Mouse (Mus musculus) leukemia stem cell, adult 10-12 weeks (primary cell): ENCODE results near the gene Olfr640. TPM values are rescaled to one million over a fixed set of nuclear protein-coding genes. Genes with fewer than 3 reads are reported as not detected.

ENCODE experiments used
- polyA plus RNA-seq: library from polyadenylated mRNA; stranded (reverse); fragments of >175 nt; gene quantifications from 2 replicates; pipeline ENCODE4 v1.2.3, GENCODE M21; 2012; ENCODE audit warnings: low replicate concordance

Gene Olfr640
- polyA plus RNA-seq = 0.08 TPM in 1 of 2 replicates, not detected in the other

DNA sequence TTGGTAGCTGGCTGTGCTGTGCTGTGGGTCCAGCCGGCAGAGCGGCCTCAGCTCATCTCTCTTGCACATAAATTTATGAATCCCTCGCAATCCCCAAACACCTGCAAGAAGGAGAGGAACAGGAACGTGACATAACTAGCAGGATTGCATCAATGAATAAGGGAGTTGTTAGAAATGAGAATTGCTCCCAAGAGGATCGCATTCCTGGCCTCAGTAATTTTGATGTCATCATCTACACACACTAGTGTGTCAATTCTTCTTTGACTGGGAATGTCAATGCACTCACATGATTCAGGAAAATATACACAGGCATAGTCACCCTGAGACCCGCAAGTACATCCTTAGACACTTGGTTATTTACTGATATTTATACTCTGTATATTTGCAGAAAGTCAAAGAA lies at the start of gene Olfr640:
Olfr640 (minus strand) TSS at position 101 of the 400 bp plus-strand sequence.

DNA sequence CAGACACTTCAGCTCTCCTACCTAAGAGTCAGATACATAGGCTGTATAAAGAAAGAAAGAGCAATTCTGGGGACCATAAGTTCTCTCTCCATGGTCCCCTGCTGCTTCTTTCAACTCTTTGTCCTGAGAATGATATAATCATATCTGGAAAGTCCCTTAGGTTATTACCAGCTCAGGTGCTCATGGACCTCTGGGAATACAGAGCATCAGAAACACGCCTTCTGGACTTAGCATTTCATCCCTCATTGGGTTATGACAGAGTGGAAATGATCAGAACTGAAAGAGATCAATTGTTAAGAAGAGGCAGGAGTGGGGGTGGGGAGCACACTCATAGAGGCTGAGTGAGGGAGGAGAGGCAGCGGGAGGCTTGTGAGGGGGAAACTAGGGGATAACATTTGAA lies 46.4 kb upstream of the Olfr640 start, which contains the start of gene Olfr644:
Olfr644 (minus strand) TSS at position 101 of the 400 bp plus-strand sequence.

DNA sequence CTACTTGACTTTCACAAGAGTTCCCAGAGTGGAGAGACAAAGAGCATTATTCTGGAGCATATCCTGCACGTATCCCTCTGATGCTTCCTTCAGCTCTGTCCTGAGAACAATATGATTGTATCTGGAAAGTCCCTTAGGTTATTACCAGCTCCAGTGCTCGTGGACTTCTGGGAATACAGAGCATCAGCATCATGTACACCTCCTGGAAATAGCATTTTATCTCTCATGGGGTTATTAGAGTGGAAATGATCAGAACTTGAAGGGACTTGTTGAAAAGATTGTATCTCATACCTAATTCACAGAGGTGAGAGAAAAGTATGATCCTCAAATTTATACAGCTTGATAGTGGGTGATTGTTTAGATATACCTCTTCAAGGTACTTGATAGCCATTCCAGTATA lies 36.0 kb upstream of the Olfr640 start, which contains the start of gene 4930516K23Rik:
4930516K23Rik (minus strand) TSS at position 101 of the 400 bp plus-strand sequence.

DNA sequence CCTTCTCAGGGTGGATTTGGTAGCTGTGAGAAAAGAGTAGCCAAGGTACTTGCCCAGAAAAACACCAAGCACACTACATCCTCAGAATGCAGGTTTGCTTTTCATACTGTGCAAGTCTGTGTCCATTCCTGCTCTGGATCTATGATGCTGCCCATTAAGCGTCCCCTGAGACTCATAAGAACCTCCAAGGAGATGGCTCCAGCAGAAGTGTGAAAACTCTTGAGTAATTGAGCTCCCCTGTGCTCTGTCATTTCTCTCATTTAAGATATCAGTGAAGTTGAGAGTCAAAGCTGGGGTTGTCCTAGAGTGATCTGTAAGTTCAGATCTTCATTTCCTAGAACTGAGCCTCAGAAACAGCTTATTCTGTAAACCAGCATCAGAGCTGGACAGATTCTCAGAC lies 27.2 kb upstream of the Olfr640 start, which contains the start of gene Olfr642:
Olfr642 (minus strand) TSS at position 101 of the 400 bp plus-strand sequence.

DNA sequence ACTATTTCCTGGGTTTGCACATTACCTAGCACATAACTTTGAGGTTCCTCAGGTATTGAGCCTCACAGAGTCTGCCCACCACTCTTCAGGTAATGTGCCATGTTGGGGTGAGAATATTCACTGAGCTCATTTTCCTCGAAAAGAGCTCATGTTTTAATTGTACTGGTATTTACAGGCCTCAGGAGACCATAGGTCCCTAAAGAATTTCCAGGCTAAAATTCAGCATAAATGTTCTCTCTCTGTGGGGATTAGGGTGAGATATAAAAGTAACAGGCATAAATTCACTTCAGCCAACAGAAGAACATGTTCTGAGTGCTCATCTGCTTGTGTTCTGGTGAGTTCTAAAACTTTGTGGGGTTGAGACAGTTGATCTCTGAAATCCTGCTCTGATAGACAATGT lies 9.8 kb upstream of the Olfr640 start, which contains the start of gene Olfr641:
Olfr641 (plus strand) TSS at position 301 of the 400 bp plus-strand sequence.

DNA sequence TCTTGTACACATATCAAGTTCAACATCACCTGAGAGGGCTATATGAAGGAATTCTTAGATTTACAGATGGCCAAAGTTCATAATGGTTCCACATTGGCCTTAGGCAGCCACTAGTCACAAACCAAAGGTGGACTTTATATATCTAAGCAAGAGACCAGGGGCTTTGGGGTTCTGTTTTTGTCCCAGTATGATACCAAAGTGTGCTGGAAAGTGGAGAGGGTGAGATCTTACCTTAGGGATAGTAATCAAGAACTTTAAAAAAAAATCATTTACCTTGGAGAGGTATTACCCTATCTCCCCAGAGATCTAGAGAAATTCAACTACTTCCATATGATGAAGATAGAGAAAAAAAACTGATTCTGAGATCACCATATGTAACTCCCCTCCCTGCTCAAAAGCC lies 8.2 kb downstream of the Olfr640 start, which contains the start of gene Olfr639:
Olfr639 (minus strand) TSS at position 101 of the 400 bp plus-strand sequence.

DNA sequence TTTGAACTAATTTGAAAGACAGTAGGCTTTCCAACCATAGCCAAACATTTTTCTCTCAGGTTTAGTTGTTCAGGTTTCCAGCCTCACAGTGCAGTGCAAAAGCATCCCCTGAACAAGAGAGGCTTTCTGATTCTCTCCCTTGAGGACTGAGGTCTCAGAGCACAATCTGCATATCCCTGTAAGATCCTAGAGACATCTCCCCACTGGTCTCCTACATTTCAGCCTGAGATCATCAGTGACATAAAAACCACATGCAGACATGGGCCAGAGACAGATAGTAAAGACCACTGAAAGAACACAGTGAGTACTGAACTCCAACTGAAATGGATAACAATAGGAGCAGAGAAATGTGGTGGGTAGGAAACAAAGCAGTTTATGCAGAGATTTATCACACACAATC lies 26.9 kb downstream of the Olfr640 start, which contains the start of gene Olfr638:
Olfr638 (plus strand) TSS at position 301 of the 400 bp plus-strand sequence.

DNA sequence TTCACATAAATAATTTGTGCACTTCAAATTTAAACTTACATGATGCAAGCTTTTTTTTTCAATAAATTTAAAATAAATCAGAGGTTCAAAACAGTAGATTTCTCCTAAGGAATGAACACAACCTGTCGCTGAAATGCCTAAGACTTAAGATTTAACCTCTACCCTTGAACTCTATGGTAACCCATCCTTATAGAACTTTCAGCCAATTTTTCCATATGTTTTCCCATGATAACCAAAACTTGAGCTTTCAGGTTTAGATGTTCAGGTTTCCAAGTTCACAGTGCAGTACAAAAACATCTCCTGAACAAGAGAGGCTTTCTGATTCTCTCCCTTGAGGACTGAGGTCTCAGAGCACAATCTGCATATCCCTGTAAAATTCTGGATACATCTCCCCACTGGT lies 54.5 kb downstream of the Olfr640 start, which contains the start of gene Olfr635:
Olfr635 (plus strand) TSS at position 301 of the 400 bp plus-strand sequence.

Other genes starting within 250 kb of the Olfr640 start
- not detected in 2 replicates for gene Olfr68, start 245.9 kb downstream of the Olfr640 start, polyA plus RNA-seq
- not detected in 2 replicates for gene Olfr67, start 233.8 kb downstream of the Olfr640 start, polyA plus RNA-seq
- gene Hbb-bt, start 211.6 kb downstream of the Olfr640 start, polyA plus RNA-seq = 68.2 and 1,476 TPM in 2 replicates
- 16,372 and 30,425 TPM in 2 replicates for gene Hbb-bs, start 197.5 kb downstream of the Olfr640 start, polyA plus RNA-seq
- gene Hbb-bh2, start 185.1 kb downstream of the Olfr640 start, polyA plus RNA-seq = not detected in 2 replicates
- not detected in 2 replicates for gene Hbb-bh1, start 182.4 kb downstream of the Olfr640 start, polyA plus RNA-seq
- gene Hbb-y, start 172.4 kb downstream of the Olfr640 start, polyA plus RNA-seq = not detected in 2 replicates
- gene Olfr66, start 139.3 kb downstream of the Olfr640 start, polyA plus RNA-seq = not detected in 2 replicates
- not detected in 2 replicates for gene Olfr64, start 131.1 kb downstream of the Olfr640 start, polyA plus RNA-seq
- not detected in 2 replicates for gene Olfr65, start 122.1 kb downstream of the Olfr640 start, polyA plus RNA-seq
- gene Olfr631, start 96.7 kb downstream of the Olfr640 start, polyA plus RNA-seq = 0.38 TPM in 1 of 2 replicates, not detected in the other
- not detected in 2 replicates for gene Olfr632, start 91.2 kb downstream of the Olfr640 start, polyA plus RNA-seq
- gene Olfr633, start 81.1 kb downstream of the Olfr640 start, polyA plus RNA-seq = not detected in 2 replicates
- gene Olfr635, start 54.4 kb downstream of the Olfr640 start, polyA plus RNA-seq = not detected in 2 replicates
- gene Olfr638, start 26.8 kb downstream of the Olfr640 start, polyA plus RNA-seq = not detected in 2 replicates
- gene Olfr639, start 8.3 kb downstream of the Olfr640 start, polyA plus RNA-seq = 0.02 TPM in 1 of 2 replicates, not detected in the other
- gene Olfr641, start 9.9 kb upstream of the Olfr640 start, polyA plus RNA-seq = not detected in 2 replicates
- not detected in 2 replicates for gene Olfr642, start 27.1 kb upstream of the Olfr640 start, polyA plus RNA-seq
- gene 4930516K23Rik, start 35.9 kb upstream of the Olfr640 start, polyA plus RNA-seq = not detected in 2 replicates
- gene Olfr644, start 46.3 kb upstream of the Olfr640 start, polyA plus RNA-seq = not detected in 2 replicates
- not detected in 2 replicates for gene Olfr645, start 59.9 kb upstream of the Olfr640 start, polyA plus RNA-seq
- not detected in 2 replicates for gene Olfr646, start 79.3 kb upstream of the Olfr640 start, polyA plus RNA-seq
- gene Ubqln5, start 104.3 kb upstream of the Olfr640 start, polyA plus RNA-seq = not detected in 2 replicates
- gene Olfr643, start 111.8 kb upstream of the Olfr640 start, polyA plus RNA-seq = not detected in 2 replicates
- gene Ubqln3, start 117.7 kb upstream of the Olfr640 start, polyA plus RNA-seq = not detected in 2 replicates
- not detected in 2 replicates for gene Ubqlnl, start 125.0 kb upstream of the Olfr640 start, polyA plus RNA-seq
- not detected in 2 replicates for gene Olfm5, start 139.3 kb upstream of the Olfr640 start, polyA plus RNA-seq
- not detected in 2 replicates for gene Olfr648, start 157.8 kb upstream of the Olfr640 start, polyA plus RNA-seq
- gene Olfr649, start 170.4 kb upstream of the Olfr640 start, polyA plus RNA-seq = not detected in 2 replicates
- not detected in 2 replicates for gene Trim6, start 193.2 kb upstream of the Olfr640 start, polyA plus RNA-seq
- 0.09 TPM in 1 of 2 replicates, not detected in the other for gene Trim34a, start 218.9 kb upstream of the Olfr640 start, polyA plus RNA-seq